Mouse (Mus musculus) liver, adult 2 months (tissue): ENCODE results near the gene Il1r1.

Experiments used
- CTCF ChIP-seq: fragments of 200-500 bp; IDR thresholded peaks from 2 replicates; pipeline ENCODE4 v1.5.1; 2011; ENCODE audit warnings: low read depth, low read length, control low read depth
- POLR2A ChIP-seq: fragments of 200-500 bp; IDR thresholded peaks from 2 replicates; pipeline ENCODE4 v1.6.1; 2011; ENCODE audit warnings: low read length, control low read depth; ENCODE audit not compliant: insufficient read depth; ENCODE audit errors: extremely low read depth

DNA sequence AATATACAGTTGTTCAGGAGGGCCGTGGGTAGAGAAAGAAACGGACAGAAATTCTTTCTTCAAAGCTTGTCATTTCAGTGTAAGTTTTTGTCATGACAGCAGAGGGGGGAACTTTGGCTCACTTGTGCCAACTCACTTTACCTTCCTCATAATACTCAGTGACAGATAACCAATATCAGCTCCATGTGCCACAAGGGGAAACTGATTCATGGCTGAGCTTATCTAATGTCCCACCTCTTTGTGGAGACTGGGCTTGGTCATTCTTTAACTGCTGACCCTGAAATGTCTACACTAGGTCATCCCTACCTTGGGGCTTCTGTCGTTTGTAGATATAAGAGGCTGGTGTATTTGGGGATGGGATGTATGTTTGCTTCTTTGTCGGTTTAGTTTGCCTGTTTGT lies 53.1 kb downstream of the Il1r1 start:
- TF ChIP-seq CTCF (no peak), POLR2A (no peak)
